In genomic region chr1:77947894-77948293, GRCm38 (mm10) we compare ENCODE assay signal across 21 mouse cellular contexts.
DNase-seq lines count a peak whose midpoint lies in the region; ATAC-seq and TF ChIP-seq lines count a peak whose summit lies in the region.
"Had no signal": no experiment of that assay in that cellular context is flagged by ENCODE, and none has a peak within 500 bp of the region (broad histone marks: within the 10 kb centered on the region; RNA-seq: fewer than 3 reads in every experiment).

No protein-coding gene starts in this region.

- H3K9ac ChIP-seq in embryonic facial prominence, embryonic 15.5 days, result no peak overlapping the region
- no peak overlapping the region for H3K9ac ChIP-seq in CH12.LX (ENCODE audit: insufficient read depth, low read depth)
- H3K9ac ChIP-seq in heart, postnatal 0 days (replicated peaks; ENCODE audit: low read depth, low read length), result no peak overlapping the region
- no peak overlapping the region for H3K9ac ChIP-seq in midbrain, embryonic 14.5 days (replicated peaks; ENCODE audit: low read length)
- H3K9ac ChIP-seq: embryonic facial prominence, embryonic 13.5 days; hindbrain, embryonic 13.5 days had no signal

- ATAC-seq in embryonic facial prominence, embryonic 15.5 days (ENCODE audit: insufficient number of reproducible peaks, low FRiP score, low TSS enrichment, low read depth), result no peak
- no peak for ATAC-seq in heart, postnatal 0 days (ENCODE audit: insufficient read depth, low read depth)
- no peak for ATAC-seq in midbrain, embryonic 14.5 days (ENCODE audit: low FRiP score, low TSS enrichment)
- ATAC-seq: forebrain, embryonic 14.5 days; hindbrain, postnatal 0 days had no signal

- TF ChIP-seq CTCF in CH12.LX (conservative IDR thresholded peaks at IDR 0.05 in 1 of 2, IDR thresholded peaks at IDR 0.05 in 1 of 2; ENCODE audit: low read depth in 2 of 2, low read length in 2 of 2), result no peak
- TF ChIP-seq CTCF in heart, postnatal 0 days (IDR thresholded peaks at IDR 0.05; ENCODE audit: low read depth), result no peak

- no peak overlapping the region for H3K4me3 ChIP-seq in embryonic facial prominence, embryonic 15.5 days (replicated peaks)
- no peak overlapping the region for H3K4me3 ChIP-seq in embryonic facial prominence, embryonic 10.5 days
- H3K4me3 ChIP-seq in CH12.LX (replicated peaks in 1 of 3; ENCODE audit: low read depth in 2 of 3, low read length in 2 of 3, poor library complexity in 1 of 3), result no peak overlapping the region
- H3K4me3 ChIP-seq in heart, postnatal 0 days (ENCODE audit: low read depth, low read length), result no peak overlapping the region
- H3K4me3 ChIP-seq in limb, embryonic 10.5 days, result no peak overlapping the region
- no peak overlapping the region for H3K4me3 ChIP-seq in midbrain, embryonic 14.5 days (replicated peaks; ENCODE audit: low read depth, low read length)
- H3K4me3 ChIP-seq: embryonic facial prominence, embryonic 13.5 days; erythroblast, embryonic 14.5 days; forebrain, embryonic 10.5 days; hindbrain, embryonic 13.5 days had no signal

- dilution Hi-C loops in CH12.LX (cut with MboI; ENCODE audit: extremely low pct_ligation_motif_present, extremely low pct_unique_long_range_greater_than_20kb, low sequenced_read_pairs), result no loop called here

- H3K27ac ChIP-seq in embryonic facial prominence, embryonic 15.5 days (replicated peaks), result peak overlapping the region; percentile 31
- H3K27ac ChIP-seq in embryonic facial prominence, embryonic 10.5 days (replicated peaks), result no peak overlapping the region
- H3K27ac ChIP-seq in CH12.LX (ENCODE audit: insufficient read depth, low read depth), result no peak overlapping the region
- H3K27ac ChIP-seq in heart, postnatal 0 days (ENCODE audit: low read depth), result no peak overlapping the region
- no peak overlapping the region for H3K27ac ChIP-seq in limb, embryonic 10.5 days
- no peak overlapping the region for H3K27ac ChIP-seq in midbrain, embryonic 14.5 days (replicated peaks; ENCODE audit: low read depth, low read length)
- H3K27ac ChIP-seq: embryonic facial prominence, embryonic 13.5 days; forebrain, embryonic 10.5 days; hindbrain, embryonic 13.5 days; hindbrain, postnatal 0 days had no signal

- H3K36me3 ChIP-seq in embryonic facial prominence, embryonic 15.5 days, result no peaks in the 10 kb centered on the region
- H3K36me3 ChIP-seq in embryonic facial prominence, embryonic 10.5 days (replicated peaks), result no peaks in the 10 kb centered on the region
- no peaks in the 10 kb centered on the region for H3K36me3 ChIP-seq in CH12.LX (replicated peaks in 1 of 2; ENCODE audit: control insufficient read depth in 1 of 2, insufficient read depth in 1 of 2, low read length in 1 of 2)
- H3K36me3 ChIP-seq in heart, postnatal 0 days (replicated peaks; ENCODE audit: control insufficient read depth, insufficient read depth, low read length), result no peaks in the 10 kb centered on the region
- H3K36me3 ChIP-seq in limb, embryonic 10.5 days, result no peaks in the 10 kb centered on the region
- no peaks in the 10 kb centered on the region for H3K36me3 ChIP-seq in midbrain, embryonic 14.5 days (ENCODE audit: control insufficient read depth, insufficient read depth, low read length)
- H3K36me3 ChIP-seq: embryonic facial prominence, embryonic 13.5 days; forebrain, embryonic 10.5 days; hindbrain, embryonic 13.5 days had no signal

- H3K9me3 ChIP-seq in embryonic facial prominence, embryonic 15.5 days (replicated peaks), result no peaks in the 10 kb centered on the region
- H3K9me3 ChIP-seq in embryonic facial prominence, embryonic 10.5 days, result no peaks in the 10 kb centered on the region
- H3K9me3 ChIP-seq in CH12.LX (replicated peaks; ENCODE audit: low read length), result no peaks in the 10 kb centered on the region
- no peaks in the 10 kb centered on the region for H3K9me3 ChIP-seq in heart, postnatal 0 days (replicated peaks; ENCODE audit: control insufficient read depth, low read length)
- no peaks in the 10 kb centered on the region for H3K9me3 ChIP-seq in limb, embryonic 10.5 days (replicated peaks)
- H3K9me3 ChIP-seq in midbrain, embryonic 14.5 days (ENCODE audit: control insufficient read depth, low read length), result no peaks in the 10 kb centered on the region
- H3K9me3 ChIP-seq: embryonic facial prominence, embryonic 13.5 days; forebrain, embryonic 10.5 days; hindbrain, embryonic 13.5 days had no signal

- no peaks in the 10 kb centered on the region for H3K27me3 ChIP-seq in embryonic facial prominence, embryonic 15.5 days
- peaks cover 27% of the 10 kb centered on the region; the same call in 1 of the 2 replicates for H3K27me3 ChIP-seq in embryonic facial prominence, embryonic 10.5 days (replicated peaks; ENCODE audit: low read depth, poor library complexity, severe bottlenecking)
- H3K27me3 ChIP-seq in CH12.LX (replicated peaks), result peaks cover 3% of the 10 kb centered on the region
- no peaks in the 10 kb centered on the region for H3K27me3 ChIP-seq in heart, postnatal 0 days (ENCODE audit: control insufficient read depth, insufficient read depth, low read length)
- peaks cover 24% of the 10 kb centered on the region for H3K27me3 ChIP-seq in limb, embryonic 10.5 days (ENCODE audit: low read depth, poor library complexity, severe bottlenecking)
- H3K27me3 ChIP-seq in midbrain, embryonic 14.5 days (ENCODE audit: control insufficient read depth, insufficient read depth, low read length), result no peaks in the 10 kb centered on the region
- H3K27me3 ChIP-seq: embryonic facial prominence, embryonic 13.5 days had no signal

- in situ Hi-C loops in CH12.LX (cut with MboI; ENCODE audit: low pct_ligation_motif_present, low pct_unique_long_range_greater_than_20kb, low sequenced_read_pairs), result no loop called here

- no peaks in the 10 kb centered on the region for H3K79me2 ChIP-seq in CH12.LX (replicated peaks; ENCODE audit: control insufficient read depth, extremely low read depth, insufficient read depth, poor library complexity, severe bottlenecking)

- no peak overlapping the region for H3K4me2 ChIP-seq in embryonic facial prominence, embryonic 15.5 days (replicated peaks)
- 0 out of 2 replicates have a peak overlapping the region, but pooled peaks have one; percentile 14 for H3K4me2 ChIP-seq in CH12.LX (ENCODE audit: insufficient read depth, low read depth, poor library complexity, severe bottlenecking)
- 0 out of 2 replicates have a peak overlapping the region, but pooled peaks have one; percentile 3 for H3K4me2 ChIP-seq in heart, postnatal 0 days (ENCODE audit: low read depth, low read length)
- no peak overlapping the region for H3K4me2 ChIP-seq in midbrain, embryonic 14.5 days (ENCODE audit: low read length)
- H3K4me2 ChIP-seq: embryonic facial prominence, embryonic 13.5 days; hindbrain, embryonic 13.5 days had no signal

- TF ChIP-seq POLR2A in CH12.LX (IDR thresholded peaks at IDR 0.05; ENCODE audit: low read depth, low read length), result no peak

- no peak for TF ChIP-seq EP300 in CH12.LX (IDR thresholded peaks at IDR 0.05; ENCODE audit: low read length)
- no peak for TF ChIP-seq EP300 in heart, postnatal 0 days (IDR thresholded peaks at IDR 0.05; ENCODE audit: low read depth)

- no peak for TF ChIP-seq RAD21 in CH12.LX (IDR thresholded peaks at IDR 0.05; ENCODE audit: low read depth, low read length)

- DNase-seq in embryonic facial prominence, embryonic 10.5 days (ENCODE audit: low spot score), result no peak
- peak; percentile 26 for DNase-seq in heart, adult 8-10 months (ENCODE audit: low spot score)
- no peak for DNase-seq in heart, postnatal 4 days
- no peak for DNase-seq in CH12.LX (ENCODE audit: extremely low read depth)
- DNase-seq in heart, postnatal 0 days (ENCODE audit: low spot score), result peak; percentile 12
- DNase-seq in limb, embryonic 10.5 days (ENCODE audit: low spot score), result no peak
- DNase-seq in midbrain, embryonic 14.5 days, result no peak
- DNase-seq: adrenal gland, postnatal 10 days; cerebellum, adult 11-12 months; cerebellum, adult 9-10 months; cerebellum, postnatal 25 days; gastrocnemius, postnatal 14 days; kidney, adult 11 months; kidney, adult 9 months had no signal

- peaks cover 36% of the 10 kb centered on the region for H3K4me1 ChIP-seq in embryonic facial prominence, embryonic 15.5 days
- peaks cover 8% of the 10 kb centered on the region for H3K4me1 ChIP-seq in embryonic facial prominence, embryonic 10.5 days
- H3K4me1 ChIP-seq in CH12.LX (ENCODE audit: control insufficient read depth in 1 of 2, insufficient read depth in 2 of 2), result peaks cover 0 to 8% of the 10 kb centered on the region in 2 experiments; a peak in 1 of 4 replicates
- no peaks in the 10 kb centered on the region; the same call in 1 of the 2 replicates for H3K4me1 ChIP-seq in heart, postnatal 0 days (ENCODE audit: control insufficient read depth, insufficient read depth)
- H3K4me1 ChIP-seq in limb, embryonic 10.5 days, result peaks cover 9% of the 10 kb centered on the region
- H3K4me1 ChIP-seq in midbrain, embryonic 14.5 days (ENCODE audit: control insufficient read depth, insufficient read depth, low read length), result peaks cover 4% of the 10 kb centered on the region; the same call in 1 of the 2 replicates

- 65% methylated on average over 2 of the region's 2 CpGs for WGBS in embryonic facial prominence, embryonic 15.5 days
- WGBS in embryonic facial prominence, embryonic 10.5 days, result 88% methylated on average over 2 of the region's 2 CpGs
- WGBS in heart, postnatal 0 days, result 48% methylated on average over 2 of the region's 2 CpGs
- 91% methylated on average over 2 of the region's 2 CpGs for WGBS in limb, embryonic 10.5 days
- 81% methylated on average over 2 of the region's 2 CpGs for WGBS in midbrain, embryonic 14.5 days

TF ChIP-seq in CH12.LX, 34 proteins besides CTCF, POLR2A, EP300 and RAD21:
- no peak for TF ChIP-seq POLR2AphosphoS2 (IDR thresholded peaks at IDR 0.05; ENCODE audit: low read depth, low read length)
- TF ChIP-seq ZC3H11A (IDR thresholded peaks at IDR 0.05; ENCODE audit: low read depth, low read length), result no peak
- TF ChIP-seq MAZ (IDR thresholded peaks at IDR 0.05; ENCODE audit: low read depth, low read length), result no peak
- TF ChIP-seq E2F4 (IDR thresholded peaks at IDR 0.05; ENCODE audit: insufficient replicate concordance, low read depth, low read length), result no peak
- no peak for TF ChIP-seq PAX5 (IDR thresholded peaks at IDR 0.05; ENCODE audit: low read length)
- no peak for TF ChIP-seq UBTF (IDR thresholded peaks at IDR 0.05; ENCODE audit: low read depth, low read length)
- TF ChIP-seq ZNF384 (IDR thresholded peaks at IDR 0.05; ENCODE audit: low read depth, low read length), result no peak
- no peak for TF ChIP-seq NELFE (IDR thresholded peaks at IDR 0.05; ENCODE audit: low read depth, low read length)
- no peak for TF ChIP-seq MYC (IDR thresholded peaks at IDR 0.05; ENCODE audit: low read depth, low read length)
- TF ChIP-seq RCOR1 (conservative IDR thresholded peaks at IDR 0.05; ENCODE audit: low read depth, low read length), result no peak
- TF ChIP-seq USF2 (conservative IDR thresholded peaks at IDR 0.05; ENCODE audit: low read depth, low read length), result no peak

Comparison
In these comparisons a context has a peak if more than half of its experiments do, and no peak if none do; other contexts are left out.
1. DNase-seq: peak in heart, adult 8-10 months (single experiment) and heart, postnatal 0 days (single experiment); none in embryonic facial prominence, embryonic 10.5 days (single experiment), heart, postnatal 4 days (single experiment), CH12.LX (single experiment), limb, embryonic 10.5 days (single experiment) and midbrain, embryonic 14.5 days (single experiment).
2. H3K4me2 ChIP-seq: peak in CH12.LX (single experiment) and heart, postnatal 0 days (single experiment); none in embryonic facial prominence, embryonic 15.5 days (single experiment) and midbrain, embryonic 14.5 days (single experiment).